Mouse (Mus musculus) urinary bladder, postnatal 36 days (tissue): ENCODE measurements at regions not wholly inside any gene's neighbourhood (a gene's known extent, or its start where the extent isn't known, plus 50 kb on each side); places are given as distances from the start of the nearest gene placed in this dataset.

Source experiments
- DNase-seq, 2 experiments: peaks; one replicate each; pipeline ENCODE4 v3.0.0; 2022; ENCODE audit warnings: low spot score in 2 of 2, mixed read lengths in 1 of 2

- DNase-seq = peak in 1 of 2 experiments; percentile 28
Measured at GRCm38 (mm10) chr13:101879561-101880081, 111.6 kb upstream of the Pik3r1 start.

- no peak for DNase-seq
Measured at GRCm38 (mm10) chr13:101883177-101883576, 115.2 kb upstream of the Pik3r1 start.

GRCm38 (mm10) chr13:101884752-101885151, 116.7 kb upstream of the Pik3r1 start:
- no peak for DNase-seq

GRCm38 (mm10) chr13:101891473-101891872, 123.5 kb upstream of the Pik3r1 start:
- DNase-seq = no peak

GRCm38 (mm10) chr13:101893035-101893600, 125.1 kb upstream of the Pik3r1 start:
- no peak for DNase-seq

- DNase-seq = no peak
Measured at GRCm38 (mm10) chr13:101895161-101895560, 127.1 kb upstream of the Pik3r1 start.

GRCm38 (mm10) chr13:101895686-101896085, 127.7 kb upstream of the Pik3r1 start:
- DNase-seq = no peak

GRCm38 (mm10) chr13:101896946-101897345, 128.9 kb upstream of the Pik3r1 start:
- DNase-seq = no peak

- DNase-seq = no peak
Measured at GRCm38 (mm10) chr13:101902213-101902612, 134.2 kb upstream of the Pik3r1 start.

GRCm38 (mm10) chr13:101905909-101906676, 138.1 kb upstream of the Pik3r1 start:
- DNase-seq = no peak

- peak in 1 of 2 experiments; percentile 25 for DNase-seq
Measured at GRCm38 (mm10) chr13:101909026-101909425, 141.0 kb upstream of the Pik3r1 start.

GRCm38 (mm10) chr13:101910687-101911086, 142.7 kb upstream of the Pik3r1 start:
- no peak for DNase-seq

- no peak for DNase-seq
Measured at GRCm38 (mm10) chr13:101914132-101914531, 146.1 kb upstream of the Pik3r1 start.

- no peak for DNase-seq
Measured at GRCm38 (mm10) chr13:101914691-101915541, 146.9 kb upstream of the Pik3r1 start.

- DNase-seq = no peak
Measured at GRCm38 (mm10) chr13:101915542-101915941, 147.5 kb upstream of the Pik3r1 start.

GRCm38 (mm10) chr13:101915948-101916594, 148.1 kb upstream of the Pik3r1 start:
- DNase-seq = no peak

- DNase-seq = no peak
Measured at GRCm38 (mm10) chr13:101916876-101917275, 148.9 kb upstream of the Pik3r1 start.

- DNase-seq = no peak
Measured at GRCm38 (mm10) chr13:101918185-101918584, 150.2 kb upstream of the Pik3r1 start.

GRCm38 (mm10) chr13:101919266-101919665, 151.2 kb upstream of the Pik3r1 start:
- DNase-seq = peak; percentile 9 to 30

- no peak for DNase-seq
Measured at GRCm38 (mm10) chr13:101920384-101920783, 152.4 kb upstream of the Pik3r1 start.

GRCm38 (mm10) chr13:101924637-101925036, 156.6 kb upstream of the Pik3r1 start:
- no peak for DNase-seq

- DNase-seq = no peak
Measured at GRCm38 (mm10) chr13:101931264-101931663, 163.2 kb upstream of the Pik3r1 start.
